Mouse (Mus musculus) left cerebral cortex, adult 8-10 months (tissue): ENCODE data around the gene Nkiras2. TPM values are rescaled to one million over a fixed set of nuclear protein-coding genes. Genes with fewer than 3 reads are reported as not detected.
A peak's percentile ranks its signal among the peaks of the same experiment; 100 is the strongest.
"Not testable (repeated sequence)": the region's sequence is repeated elsewhere in the genome, so short reads cannot be mapped to it uniquely, and the experiment has no call there.

Experiments
- DNase-seq, 2 experiments: peaks; one replicate each; pipeline ENCODE4 v3.0.0; 2022; ENCODE audit warnings: low spot score in 2 of 2
- total RNA-seq, 4 experiments: library from RNA; stranded (reverse); gene quantifications; 2 replicates each; pipeline ENCODE4 v1.2.4; 2022

Gene Nkiras2
- total RNA-seq = 10 to 100 TPM; 12.1 to 15.5 (median 13.2) TPM

DNA sequence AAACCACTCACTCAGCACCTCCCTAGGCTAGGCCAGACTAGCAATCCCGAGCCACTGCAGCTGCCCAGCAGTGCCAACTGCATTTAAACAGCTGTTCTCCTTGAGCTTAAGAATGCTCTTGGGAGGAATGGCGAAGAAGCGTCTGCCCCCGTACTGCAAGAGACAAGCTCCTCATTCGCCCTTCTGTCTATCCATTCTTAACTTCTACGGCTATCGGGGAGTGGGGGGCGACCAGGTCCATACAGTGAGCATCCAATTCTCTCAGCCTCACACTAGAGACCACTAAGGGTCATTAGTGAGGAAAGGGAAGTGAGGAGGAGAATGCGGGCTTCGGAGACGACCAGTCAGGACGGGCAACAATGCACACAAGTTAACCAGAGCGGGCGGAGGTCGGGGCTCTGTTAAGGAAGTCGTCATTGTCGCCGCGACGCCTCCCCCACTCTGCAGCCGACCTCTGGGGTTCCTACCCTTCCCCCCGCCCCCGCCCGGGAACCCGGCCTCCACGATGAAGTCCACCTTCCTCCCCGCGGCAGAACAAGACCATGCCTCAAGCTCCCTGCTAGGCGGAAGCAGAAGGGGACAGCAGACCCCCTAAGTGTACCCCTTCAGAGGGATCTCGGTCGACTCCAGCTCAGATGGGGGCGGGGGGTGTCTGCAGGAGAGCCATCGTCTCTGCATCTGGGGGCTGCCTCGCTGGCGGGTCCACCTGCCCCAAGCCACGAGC is at the start of gene Nkiras2:
Nkiras2 (plus strand) TSS at position 484 of the 724 bp plus-strand sequence.
- peak in 1 of 2 experiments; percentile 39 for DNase-seq

DNA sequence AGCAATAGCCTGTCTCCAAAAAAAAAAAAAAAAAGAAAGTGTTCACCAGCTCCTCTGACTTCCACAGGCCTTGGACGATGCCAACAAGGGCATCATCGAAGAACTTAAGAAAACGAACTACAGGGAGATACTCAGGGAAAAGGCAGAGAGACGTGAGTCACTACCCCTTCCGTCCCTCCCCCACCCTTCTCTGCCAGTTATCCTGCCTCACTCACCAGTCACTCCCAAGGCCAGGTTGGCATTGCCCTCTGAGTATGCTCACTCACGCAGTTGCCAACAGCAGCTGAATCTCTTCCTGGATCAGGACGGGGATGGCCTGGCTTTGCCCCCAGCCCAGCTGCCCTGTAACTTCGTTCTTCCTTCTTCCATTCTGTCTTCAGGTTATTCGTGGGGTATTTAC is 49.3 kb upstream of the Nkiras2 start:
- DNase-seq = no peak

- DNase-seq = peak; percentile 49 to 52
Observed at GRCm38 (mm10) chr11:100570430-100571201, 48.4 kb upstream of the Nkiras2 start.

- DNase-seq = peak; percentile 53 to 57
Observed at GRCm38 (mm10) chr11:100571202-100571567, 47.9 kb upstream of the Nkiras2 start.

DNA sequence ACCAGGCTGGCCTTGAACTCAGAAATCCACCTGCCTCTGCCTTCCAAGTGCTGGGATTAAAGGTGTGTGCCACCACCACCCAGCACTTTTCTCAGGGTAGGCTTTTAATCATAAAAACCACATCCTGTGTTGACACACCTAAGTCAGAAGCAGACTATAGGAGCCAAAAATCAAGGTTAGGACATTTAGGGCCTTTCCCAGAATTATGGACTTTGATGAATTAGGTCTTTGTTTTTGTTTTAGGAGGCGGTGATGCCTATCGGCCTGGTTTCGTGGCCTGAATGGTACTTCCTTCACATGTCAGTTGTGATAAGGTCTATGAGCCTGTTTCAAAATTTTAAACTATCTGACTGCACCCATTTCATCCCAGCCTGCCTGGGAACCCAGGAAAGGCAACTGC is 44.9 kb upstream of the Nkiras2 start:
- DNase-seq = no peak

GRCm38 (mm10) chr11:100574708-100575483 is 44.1 kb upstream of the Nkiras2 start, which contains the start of gene Cnp:
TSS of gene Cnp (plus strand) at chr11:100574904.
- DNase-seq = peak; percentile 50 to 66

- DNase-seq = peak in 1 of 2 experiments; percentile 84
Observed at GRCm38 (mm10) chr11:100575484-100575855, 43.6 kb upstream of the Nkiras2 start.

DNA sequence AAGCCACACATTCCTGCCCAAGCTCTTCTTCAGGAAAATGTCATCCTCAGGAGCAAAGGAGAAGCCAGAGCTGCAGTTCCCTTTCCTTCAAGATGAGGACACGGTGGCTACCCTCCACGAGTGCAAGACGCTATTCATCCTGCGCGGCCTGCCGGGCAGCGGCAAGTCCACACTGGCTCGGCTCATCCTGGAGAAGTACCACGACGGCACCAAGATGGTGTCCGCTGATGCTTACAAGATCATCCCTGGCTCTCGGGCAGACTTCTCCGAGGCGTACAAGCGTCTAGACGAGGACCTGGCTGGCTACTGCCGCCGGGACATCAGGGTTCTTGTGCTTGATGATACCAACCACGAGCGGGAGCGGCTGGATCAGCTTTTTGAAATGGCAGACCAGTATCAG is 42.8 kb upstream of the Nkiras2 start:
- DNase-seq = no peak

- DNase-seq = no peak
Observed at GRCm38 (mm10) chr11:100577852-100578599, 41.0 kb upstream of the Nkiras2 start.

DNA sequence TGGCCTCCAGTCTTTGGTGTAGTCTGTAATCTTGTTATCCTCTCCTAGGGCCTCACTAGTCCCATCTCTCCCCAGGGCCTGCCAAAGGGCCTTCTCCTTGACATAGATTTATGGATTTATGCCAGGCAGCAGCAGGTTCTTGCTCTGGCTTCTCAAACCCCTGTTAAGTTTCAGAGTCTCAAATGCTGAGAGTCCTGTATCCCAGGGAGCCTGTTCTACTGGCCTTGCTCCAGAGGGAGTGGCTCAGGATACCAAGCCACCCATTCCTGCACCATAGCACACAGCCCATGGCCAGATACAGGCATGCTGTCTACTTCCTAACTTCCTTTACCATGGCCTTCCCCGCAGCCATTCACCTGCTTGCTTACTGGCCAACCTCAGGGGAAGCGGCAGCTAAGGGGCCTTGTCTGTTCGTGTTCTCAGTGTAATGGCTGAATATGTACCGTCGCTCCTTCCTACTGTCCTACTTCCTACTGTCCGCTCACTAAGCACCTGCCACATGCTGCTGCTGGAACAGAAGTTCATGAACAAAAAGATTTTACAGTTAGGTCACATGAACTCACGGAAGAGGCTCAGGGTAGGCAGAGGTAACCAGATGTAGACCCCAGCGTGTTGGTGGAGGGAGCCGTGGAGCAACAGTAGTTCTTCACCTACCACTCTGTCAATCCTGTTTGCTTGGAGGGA is 39.8 kb upstream of the Nkiras2 start:
- DNase-seq = no peak

DNA sequence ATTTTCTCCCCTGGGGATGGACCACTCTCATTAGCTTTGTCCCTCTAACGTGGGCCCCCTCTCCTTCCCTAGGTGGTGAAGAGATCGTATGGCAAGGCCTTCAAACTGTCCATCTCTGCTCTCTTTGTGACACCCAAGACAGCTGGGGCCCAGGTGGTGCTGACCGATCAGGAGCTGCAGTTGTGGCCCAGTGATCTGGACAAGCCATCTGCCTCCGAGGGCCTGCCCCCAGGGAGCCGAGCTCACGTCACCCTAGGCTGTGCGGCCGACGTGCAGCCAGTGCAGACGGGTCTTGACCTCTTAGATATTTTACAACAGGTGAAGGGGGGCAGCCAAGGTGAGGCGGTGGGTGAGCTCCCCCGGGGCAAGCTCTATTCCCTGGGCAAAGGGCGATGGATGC is 38.8 kb upstream of the Nkiras2 start:
- DNase-seq = no peak

GRCm38 (mm10) chr11:100581756-100582155 is 37.3 kb upstream of the Nkiras2 start:
- peak in 1 of 2 experiments; percentile 72 for DNase-seq

- not testable (repeated sequence) for DNase-seq
Observed at GRCm38 (mm10) chr11:100582413-100582812, 36.6 kb upstream of the Nkiras2 start.

DNA sequence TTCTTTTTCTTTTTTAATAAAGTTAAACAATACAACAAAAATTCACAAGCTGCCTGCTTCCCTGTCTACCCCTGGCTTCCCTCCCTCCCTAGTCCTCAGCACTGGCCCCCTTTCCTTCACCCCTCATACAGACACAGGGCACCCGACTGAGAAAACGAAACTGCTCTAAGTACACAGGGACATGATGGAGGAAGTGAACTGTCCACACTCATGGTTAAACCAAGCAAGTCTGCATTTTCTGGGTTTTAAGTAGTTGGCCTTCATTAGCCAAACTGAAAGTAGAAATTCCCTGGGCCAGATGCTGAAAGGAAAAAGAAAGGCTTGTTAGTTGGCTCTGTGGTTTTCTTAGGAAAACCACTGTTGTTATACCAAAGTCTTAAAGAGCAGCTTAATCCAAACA is 36.2 kb upstream of the Nkiras2 start:
- DNase-seq = no peak

DNA sequence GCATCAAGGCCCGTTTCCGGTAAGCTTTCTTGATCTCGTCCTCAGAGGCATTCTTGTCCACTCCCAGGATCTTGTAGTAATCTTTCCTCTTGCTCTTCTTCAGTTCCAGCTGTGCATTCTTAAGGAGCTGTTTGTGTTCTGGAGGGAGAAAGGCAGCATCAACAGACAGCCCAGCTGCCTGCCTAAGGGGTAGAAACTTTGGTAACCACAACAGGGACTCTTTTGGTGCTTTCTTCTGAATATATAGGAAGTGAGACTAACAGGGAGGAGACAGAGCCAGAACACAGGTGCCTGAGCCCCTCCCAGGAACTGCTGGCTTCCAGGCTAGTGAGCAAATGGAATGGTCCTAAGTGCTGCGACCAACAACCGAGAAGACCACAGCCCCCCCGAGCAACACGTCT is 34.5 kb upstream of the Nkiras2 start:
- no peak for DNase-seq

DNA sequence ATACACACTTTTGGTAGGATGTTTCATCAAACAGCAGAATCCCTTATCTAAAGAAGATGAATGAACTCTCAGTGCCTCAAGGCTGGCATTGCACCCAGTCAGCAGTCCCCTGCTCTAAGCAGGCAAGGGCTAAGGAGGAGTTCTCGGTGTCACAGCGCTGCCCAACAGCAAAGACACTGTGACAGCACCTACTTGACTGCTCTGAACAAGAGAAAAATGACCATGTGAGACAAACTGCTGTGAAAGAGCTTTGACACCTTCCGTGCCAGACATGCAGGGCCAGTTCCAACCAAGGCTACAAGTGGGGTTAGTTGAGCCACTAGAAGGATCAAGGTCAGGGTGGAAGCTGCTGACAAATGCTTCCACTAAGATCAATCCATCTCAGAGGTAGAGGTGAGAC is 33.9 kb upstream of the Nkiras2 start:
- DNase-seq = no peak

DNA sequence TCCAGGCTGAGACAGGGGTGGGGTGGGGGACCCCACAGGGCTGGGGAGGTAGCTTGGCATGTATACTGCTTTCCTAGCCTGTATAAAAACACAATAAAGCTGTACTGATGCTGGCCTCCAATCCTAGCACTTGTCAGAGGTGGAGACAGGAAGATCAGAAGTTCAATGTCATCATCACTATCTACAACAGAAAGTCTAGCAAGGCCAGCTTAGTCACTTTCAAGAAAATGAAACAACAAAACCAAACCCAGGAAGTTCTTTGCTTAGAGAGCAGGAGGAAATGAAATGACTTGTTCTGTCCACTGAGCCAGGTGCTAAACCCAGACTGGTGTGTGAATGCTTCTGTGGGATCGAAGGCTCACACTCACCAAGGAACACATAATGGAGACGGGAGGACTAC is 30.6 kb upstream of the Nkiras2 start:
- no peak for DNase-seq

- DNase-seq = no peak
Observed at GRCm38 (mm10) chr11:100592346-100593046, 26.5 kb upstream of the Nkiras2 start.

DNA sequence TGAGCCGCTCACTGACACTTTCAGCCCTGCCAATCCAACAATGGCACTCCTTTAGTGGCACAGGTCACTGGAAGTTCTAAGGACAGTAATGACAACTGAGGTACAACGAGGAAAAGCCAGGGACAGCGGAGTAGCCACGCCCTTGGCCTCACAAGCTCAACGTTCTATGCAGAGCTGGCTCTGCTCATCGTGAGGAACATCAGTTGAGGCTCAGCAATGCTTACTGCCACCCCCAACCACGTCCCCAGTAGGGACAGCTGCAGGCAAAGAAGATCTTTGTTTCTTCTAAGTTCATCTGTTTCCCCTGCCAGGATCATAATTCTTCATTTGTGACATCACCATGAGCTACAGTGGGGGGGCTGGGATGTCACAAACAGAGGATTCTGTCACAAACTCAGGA is 24.4 kb upstream of the Nkiras2 start:
- no peak for DNase-seq

DNA sequence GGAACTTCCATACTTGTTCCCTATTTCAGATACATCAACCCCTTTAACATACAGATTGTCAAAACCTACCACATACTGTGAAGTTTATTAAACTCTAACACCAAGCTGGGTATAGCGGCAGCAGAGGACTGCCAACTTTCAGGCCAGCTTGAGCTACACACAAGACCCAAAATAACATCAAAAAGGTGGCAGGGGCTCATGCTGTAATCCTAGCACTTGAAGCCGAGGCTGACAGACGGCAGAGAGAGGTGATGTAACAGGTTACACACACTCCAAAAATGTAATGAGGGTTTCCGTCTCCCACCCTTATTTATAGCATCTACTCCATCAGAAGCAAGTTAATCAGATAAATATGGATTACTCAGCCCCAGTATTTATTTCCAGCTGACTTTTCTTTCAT is 23.5 kb upstream of the Nkiras2 start:
- no peak for DNase-seq
